Mouse (Mus musculus) midbrain, embryonic 10.5 days (tissue): ENCODE data around the gene Gtf3a. TPM values are rescaled to one million over a fixed set of nuclear protein-coding genes. Genes with fewer than 3 reads are reported as not detected.

ENCODE experiments used
- DNase-seq: peaks from one replicate; pipeline ENCODE4 v3.0.0-alpha.2; 2017; ENCODE audit warnings: low spot score
- H3K27ac ChIP-seq: fragments of 300-500 bp; sonication (generic); replicated peaks from 2 replicates; pipeline ENCODE4 v1.5.1; 2016; ENCODE audit warnings: mild to moderate bottlenecking
- H3K27me3 ChIP-seq: fragments of 300-500 bp; sonication (generic); 2 replicates; pipeline ENCODE4 v1.6.1; 2016; ENCODE audit warnings: low read depth, mild to moderate bottlenecking; ENCODE audit not compliant: poor library complexity, severe bottlenecking
- H3K36me3 ChIP-seq: fragments of 300-500 bp; sonication (generic); 2 replicates; pipeline ENCODE4 v1.6.1; 2016; ENCODE audit warnings: mild to moderate bottlenecking, moderate library complexity
- H3K4me1 ChIP-seq: fragments of 300-500 bp; sonication (generic); 2 replicates; pipeline ENCODE4 v1.6.1; 2016
- H3K4me3 ChIP-seq: fragments of 300-500 bp; sonication (generic); 2 replicates; pipeline ENCODE4 v1.5.1; 2016; ENCODE audit warnings: mild to moderate bottlenecking, moderate library complexity
- H3K9me3 ChIP-seq: fragments of 300-500 bp; sonication (generic); replicated peaks from 2 replicates; pipeline ENCODE4 v1.6.1; 2016; ENCODE audit warnings: mild to moderate bottlenecking
- WGBS: fragments of 180-500 bp; shearing (Covaris S2); methylation state at CpG from one replicate; pipeline ENCODE4 v1.1.7; 2016; 5-methylcytosine and 5-hydroxymethylcytosine counted together
- polyA plus RNA-seq: library from polyadenylated mRNA; unstranded; fragments of >200 nt; fragmentation: Nextera tagmentation; extraction: Ambion mirVana; gene quantifications from 2 replicates; pipeline ENCODE4 v1.2.1, GENCODE M21; 2016

Gene Gtf3a
- polyA plus RNA-seq, 1 experiment from 2014 or later: 121 TPM

DNA sequence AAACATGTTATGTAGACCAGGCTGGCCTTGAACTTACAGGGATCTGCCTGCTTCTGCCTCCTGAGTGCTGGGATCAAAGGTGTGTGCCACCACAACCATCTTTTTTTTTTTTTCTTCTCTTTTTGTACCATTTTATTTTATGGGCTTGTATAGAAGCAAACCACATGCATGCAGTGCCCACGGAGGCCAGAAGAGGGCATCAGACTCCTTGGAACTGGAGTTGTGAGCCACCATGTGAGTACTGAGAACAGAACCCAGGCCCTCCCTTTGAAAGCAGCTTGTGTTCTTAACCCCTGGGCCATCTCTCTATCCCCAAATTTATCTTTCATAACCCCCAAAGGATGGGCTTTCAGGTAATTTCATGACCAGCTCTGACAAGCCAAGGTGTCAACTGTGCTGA is 54.8 kb downstream of the Gtf3a start:
- H3K9me3 ChIP-seq: peaks cover 3% of the 10 kb centered on the region; the same call in 1 of the 2 replicates
- no peaks in the 10 kb centered on the region for H3K27me3 ChIP-seq
- no peak overlapping the region for H3K27ac ChIP-seq
- H3K36me3 ChIP-seq: no peaks in the 10 kb centered on the region
- H3K4me3 ChIP-seq: no peak overlapping the region
- no peaks in the 10 kb centered on the region for H3K4me1 ChIP-seq
- no peak for DNase-seq
- 75% methylated on average over 1 of the region's 1 CpGs for whole genome bisulfite sequencing

Other genes with a start within 250 kb of the Gtf3a start
- gene Usp12, start 153.7 kb upstream of the Gtf3a start, polyA plus RNA-seq: 14.4 and 14.6 TPM in 2 replicates
- 451 and 536 TPM in 2 replicates for gene Rpl21, start 115.8 kb upstream of the Gtf3a start, polyA plus RNA-seq
- gene Rasl11a, start 103.6 kb upstream of the Gtf3a start, polyA plus RNA-seq: 30.1 and 37.2 TPM in 2 replicates
- gene Mtif3, start 15.1 kb downstream of the Gtf3a start, polyA plus RNA-seq: 20.8 and 22.6 TPM in 2 replicates
- 7.6 and 7.7 TPM in 2 replicates for gene Lnx2, start 127.9 kb downstream of the Gtf3a start, polyA plus RNA-seq
- gene Polr1d, start 128.4 kb downstream of the Gtf3a start, polyA plus RNA-seq: 113 and 130 TPM in 2 replicates
- gene Gsx1, start 240.0 kb downstream of the Gtf3a start, polyA plus RNA-seq: 7.0 and 11.1 TPM in 2 replicates